Mouse (Mus musculus) intestine, postnatal 0 days (tissue): ENCODE data around the gene Fxyd3. TPM values are rescaled to one million over a fixed set of nuclear protein-coding genes. Genes with fewer than 3 reads are reported as not detected.
A peak's percentile ranks its signal among the peaks of the same experiment; 100 is the strongest.

Experiments used
- ATAC-seq: fragments of 200-750 bp; cut with Nextera tagmentation; 2 replicates; pipeline ENCODE4 v1.8.0; 2017; ENCODE audit warnings: mild to moderate bottlenecking, moderate TSS enrichment, moderate library complexity
- H3K27ac ChIP-seq: fragments of 300-500 bp; sonication (generic); 2 replicates; pipeline ENCODE4 v1.5.1; 2014; ENCODE audit warnings: mild to moderate bottlenecking, low read depth, low read length, moderate library complexity
- H3K27me3 ChIP-seq: fragments of 300-500 bp; sonication (generic); replicated peaks from 2 replicates; pipeline ENCODE4 v1.6.1; 2014; ENCODE audit warnings: low read length, mixed read lengths; ENCODE audit not compliant: control insufficient read depth, insufficient read depth
- H3K36me3 ChIP-seq: fragments of 300-500 bp; sonication (generic); 2 replicates; pipeline ENCODE4 v1.6.1; 2014; ENCODE audit warnings: mild to moderate bottlenecking, moderate library complexity; ENCODE audit not compliant: control insufficient read depth, insufficient read depth
- H3K4me1 ChIP-seq: fragments of 300-500 bp; sonication (generic); replicated peaks from 2 replicates; pipeline ENCODE4 v1.6.1; 2014; ENCODE audit warnings: antibody characterized with exemption, low read length, mixed read lengths; ENCODE audit not compliant: control insufficient read depth, insufficient read depth
- H3K4me2 ChIP-seq: fragments of 300-500 bp; sonication (generic); replicated peaks from 2 replicates; pipeline ENCODE4 v1.6.1; 2014; ENCODE audit warnings: low read depth, mild to moderate bottlenecking, moderate library complexity
- H3K4me3 ChIP-seq: fragments of 300-500 bp; sonication (generic); 2 replicates; pipeline ENCODE4 v1.5.1; 2014; ENCODE audit warnings: low read depth, low read length
- H3K9ac ChIP-seq: fragments of 300-500 bp; sonication (generic); 2 replicates; pipeline ENCODE4 v1.6.1; 2014; ENCODE audit warnings: mild to moderate bottlenecking, low read depth, low read length
- H3K9me3 ChIP-seq: fragments of 300-500 bp; sonication (generic); 2 replicates; pipeline ENCODE4 v1.6.1; 2016; ENCODE audit warnings: mixed run types; ENCODE audit not compliant: control insufficient read depth
- CTCF ChIP-seq: sonication (generic); IDR thresholded peaks from 2 replicates; pipeline ENCODE4 v1.5.1; 2016; ENCODE audit warnings: low read depth, mild to moderate bottlenecking, control low read depth, antibody characterized with exemption, moderate library complexity
- WGBS: fragments of 180-500 bp; shearing (Covaris S2); extraction: QIAGEN DNeasy Blood & Tissue Kit; methylation state at CpG from one replicate; pipeline ENCODE4 v1.1.7; 2014; 5-methylcytosine and 5-hydroxymethylcytosine counted together
- polyA plus RNA-seq: library from polyadenylated mRNA; unstranded; fragments of >200 nt; fragmentation: Nextera tagmentation; extraction: Ambion mirVana; gene quantifications from 2 replicates; pipeline ENCODE4 v1.2.1, GENCODE M21; 2015

Fxyd3 gene
- polyA plus RNA-seq, 1 experiment from 2014 or later: 48.0 TPM

- TF ChIP-seq CTCF: no peak
- ATAC-seq: peak; percentile 63
- H3K4me1 ChIP-seq: no peaks in the 10 kb centered on the region
Observed at GRCm38 (mm10) chr7:31055354-31055824, 21.1 kb downstream of the Fxyd3 start.

GRCm38 (mm10) chr7:31054661-31055320 lies 21.7 kb downstream of the Fxyd3 start:
- Histone ChIP-seq H3K4me2 (peak overlapping the region; percentile 47), H3K27ac (no peak overlapping the region), H3K9ac (no peak overlapping the region), H3K27me3 (peaks cover 40% of the 10 kb centered on the region), H3K9me3 (no peaks in the 10 kb centered on the region), H3K36me3 (no peaks in the 10 kb centered on the region), H3K4me1 (no peaks in the 10 kb centered on the region), H3K4me3 (peak overlapping the region; percentile 22)
- 64% methylated on average over 11 of the region's 11 CpGs for WGBS
- no peak for TF ChIP-seq CTCF
- ATAC-seq: no peak

More at GRCm38 (mm10) chr7:31055354-31055824, 21.1 kb downstream of the Fxyd3 start:
- H3K9me3 ChIP-seq: no peaks in the 10 kb centered on the region
- peaks cover 34% of the 10 kb centered on the region for H3K27me3 ChIP-seq
- no peaks in the 10 kb centered on the region for H3K36me3 ChIP-seq
- H3K4me2 ChIP-seq: peak overlapping the region; percentile 47
- H3K27ac ChIP-seq: no peak overlapping the region
- H3K9ac ChIP-seq: no peak overlapping the region
- 17% methylated on average over 10 of the region's 10 CpGs for WGBS
- H3K4me3 ChIP-seq: peak overlapping the region; percentile 22

GRCm38 (mm10) chr7:31053882-31054447 lies 22.5 kb downstream of the Fxyd3 start:
- Histone ChIP-seq H3K9me3 (no peaks in the 10 kb centered on the region), H3K4me3 (peak overlapping the region; percentile 14; the same call in 1 of the 2 replicates), H3K4me1 (no peaks in the 10 kb centered on the region), H3K36me3 (no peaks in the 10 kb centered on the region), H3K27ac (no peak overlapping the region), H3K4me2 (peak overlapping the region; percentile 47; the same call in 1 of the 2 replicates), H3K9ac (no peak overlapping the region), H3K27me3 (peaks cover 47% of the 10 kb centered on the region)
- 37% methylated on average over 10 of the region's 10 CpGs for WGBS
- no peak for TF ChIP-seq CTCF
- no peak for ATAC-seq

- peak; percentile 48 for TF ChIP-seq CTCF
- 7% methylated on average over 34 of the region's 34 CpGs for WGBS
- Histone ChIP-seq H3K36me3 (no peaks in the 10 kb centered on the region), H3K4me1 (no peaks in the 10 kb centered on the region), H3K27ac (no peak overlapping the region), H3K9ac (no peak overlapping the region), H3K9me3 (no peaks in the 10 kb centered on the region), H3K27me3 (peaks cover 47% of the 10 kb centered on the region), H3K4me3 (no peak overlapping the region; the same call in 1 of the 2 replicates), H3K4me2 (peak overlapping the region; percentile 32)
- peak; percentile 19; the same call in 1 of the 2 replicates for ATAC-seq
Observed at GRCm38 (mm10) chr7:31052636-31053434, 23.7 kb downstream of the Fxyd3 start.

DNA sequence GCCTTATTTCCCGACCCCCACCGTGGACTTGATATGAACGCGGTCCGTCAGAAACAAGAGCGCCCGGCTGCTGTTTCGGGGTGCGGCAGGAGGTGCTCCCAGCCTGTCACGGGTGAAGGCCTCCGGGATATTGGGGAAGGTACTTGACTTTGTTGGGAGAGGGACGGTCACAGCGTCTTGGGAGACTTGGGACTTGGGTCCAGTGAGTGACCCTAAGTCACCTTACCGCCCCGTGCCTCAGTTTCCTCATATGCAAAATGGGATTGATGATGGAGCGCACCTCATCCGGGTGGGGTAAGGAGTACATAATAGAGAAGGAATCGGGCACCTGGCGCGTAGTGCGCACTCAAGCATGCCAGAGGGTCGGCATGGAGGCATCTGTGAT lies 24.3 kb downstream of the Fxyd3 start:
- no peak for ATAC-seq
- Histone ChIP-seq H3K36me3 (no peaks in the 10 kb centered on the region), H3K9ac (no peak overlapping the region), H3K27me3 (peaks cover 47% of the 10 kb centered on the region), H3K4me2 (peak overlapping the region; percentile 32; the same call in 1 of the 2 replicates), H3K4me1 (no peaks in the 10 kb centered on the region), H3K4me3 (no peak overlapping the region; the same call in 1 of the 2 replicates), H3K27ac (no peak overlapping the region), H3K9me3 (no peaks in the 10 kb centered on the region)
- 12% methylated on average over 22 of the region's 22 CpGs for WGBS
- no peak for TF ChIP-seq CTCF
